Comparison of ENCODE assay signal across 8 mouse cellular contexts in genomic region chr17:48411241-48411640, GRCm38 (mm10). TPM values are rescaled to one million over a fixed set of nuclear protein-coding genes. Genes with fewer than 3 reads are reported as not detected.
A peak's percentile ranks its signal among the peaks of the same experiment; 100 is the strongest.
DNase-seq lines count a peak whose midpoint lies in the region; ATAC-seq and TF ChIP-seq lines count a peak whose summit lies in the region.

No protein-coding gene starts in this region.

- WGBS in heart, embryonic 12.5 days, result 59% methylated on average over 8 of the region's 8 CpGs
- WGBS in forebrain, embryonic 14.5 days, result 42% methylated on average over 8 of the region's 8 CpGs
- WGBS in liver, embryonic 16.5 days (ENCODE audit: insufficient replicate concordance), result 42% methylated on average over 8 of the region's 8 CpGs

- no peak for DNase-seq in heart, adult 11 months
- no peak for DNase-seq in forebrain, embryonic 14.5 days (ENCODE audit: low spot score)
- DNase-seq in retina, embryonic 14.5 days (ENCODE audit: low spot score), result no peak

- no peak for TF ChIP-seq EP300 in ES-Bruce4 (IDR thresholded peaks at IDR 0.05; ENCODE audit: insufficient read depth, low read depth, low read length)

- no peaks in the 10 kb centered on the region for H3K27me3 ChIP-seq in heart, embryonic 12.5 days (replicated peaks)
- H3K27me3 ChIP-seq in ES-Bruce4 (ENCODE audit: control insufficient read depth, insufficient read depth, low read length, poor library complexity, severe bottlenecking), result no peaks in the 10 kb centered on the region
- no peaks in the 10 kb centered on the region for H3K27me3 ChIP-seq in forebrain, embryonic 14.5 days (replicated peaks; ENCODE audit: control insufficient read depth, insufficient read depth, low read length)
- no peaks in the 10 kb centered on the region for H3K27me3 ChIP-seq in liver, embryonic 16.5 days (ENCODE audit: control insufficient read depth, insufficient read depth, low read depth, low read length)

- H3K9me3 ChIP-seq in heart, embryonic 12.5 days (replicated peaks), result no peaks in the 10 kb centered on the region
- H3K9me3 ChIP-seq in ES-Bruce4 (replicated peaks; ENCODE audit: control insufficient read depth, insufficient read depth, low read length, poor library complexity, severe bottlenecking), result no peaks in the 10 kb centered on the region
- H3K9me3 ChIP-seq in forebrain, embryonic 14.5 days (replicated peaks; ENCODE audit: control insufficient read depth, low read length), result no peaks in the 10 kb centered on the region
- no peaks in the 10 kb centered on the region for H3K9me3 ChIP-seq in liver, embryonic 16.5 days (replicated peaks; ENCODE audit: control insufficient read depth, low read length)

- H3K4me1 ChIP-seq in heart, embryonic 12.5 days (replicated peaks), result peaks cover 30% of the 10 kb centered on the region
- peaks cover 2% of the 10 kb centered on the region for H3K4me1 ChIP-seq in ES-Bruce4 (ENCODE audit: control insufficient read depth, insufficient read depth, low read length)
- peaks cover 20% of the 10 kb centered on the region for H3K4me1 ChIP-seq in forebrain, embryonic 14.5 days (ENCODE audit: control insufficient read depth, insufficient read depth, low read length)
- peaks cover 33% of the 10 kb centered on the region for H3K4me1 ChIP-seq in liver, embryonic 16.5 days (ENCODE audit: control insufficient read depth, low read depth, low read length)

- H3K4me3 ChIP-seq in heart, embryonic 12.5 days, result peak overlapping the region; percentile 82
- no peak overlapping the region for H3K4me3 ChIP-seq in ES-Bruce4 (ENCODE audit: low read depth, low read length)
- peak overlapping the region; percentile 60 for H3K4me3 ChIP-seq in forebrain, embryonic 14.5 days (ENCODE audit: low read depth, low read length)
- H3K4me3 ChIP-seq in liver, embryonic 16.5 days (ENCODE audit: low read depth, low read length), result peak overlapping the region; percentile 97

- H3K9ac ChIP-seq in heart, embryonic 12.5 days, result peak overlapping the region; percentile 83
- H3K9ac ChIP-seq in ES-Bruce4 (ENCODE audit: low read depth, poor library complexity, severe bottlenecking), result peak overlapping the region; percentile 90
- H3K9ac ChIP-seq in forebrain, embryonic 14.5 days (ENCODE audit: low read length), result peak overlapping the region; percentile 75
- H3K9ac ChIP-seq in liver, embryonic 16.5 days (ENCODE audit: low read depth, low read length), result peak overlapping the region; percentile 73

- no peak for TF ChIP-seq CTCF in ES-Bruce4 (IDR thresholded peaks at IDR 0.05; ENCODE audit: low read depth, low read length)

- no peak for ATAC-seq in heart, embryonic 12.5 days (ENCODE audit: insufficient number of reproducible peaks, low FRiP score)
- ATAC-seq in forebrain, embryonic 14.5 days, result no peak
- no peak for ATAC-seq in liver, embryonic 16.5 days (ENCODE audit: low read depth)
- ATAC-seq in megakaryocyte-erythroid progenitor cell, adult 5-6 weeks (replicated peaks; ENCODE audit: low FRiP score, low TSS enrichment, poor library complexity, severe bottlenecking), result no peak
- no peak for ATAC-seq in inflammation-experienced regulatory T-cells, adult 6 months

- peaks cover 38% of the 10 kb centered on the region for H3K36me3 ChIP-seq in heart, embryonic 12.5 days
- peaks cover 38% of the 10 kb centered on the region for H3K36me3 ChIP-seq in ES-Bruce4 (ENCODE audit: control insufficient read depth, insufficient read depth, low read length, poor library complexity, severe bottlenecking)
- H3K36me3 ChIP-seq in forebrain, embryonic 14.5 days (ENCODE audit: control insufficient read depth, insufficient read depth, low read length), result peaks cover 31% of the 10 kb centered on the region
- peaks cover 34% of the 10 kb centered on the region for H3K36me3 ChIP-seq in liver, embryonic 16.5 days (ENCODE audit: control insufficient read depth, insufficient read depth)

- no peak for TF ChIP-seq POLR2A in ES-Bruce4 (IDR thresholded peaks at IDR 0.05; ENCODE audit: insufficient read depth, low read length)

- H3K27ac ChIP-seq in heart, embryonic 12.5 days (ENCODE audit: poor library complexity, severe bottlenecking), result peak overlapping the region; percentile 99
- no peak overlapping the region for H3K27ac ChIP-seq in ES-Bruce4 (ENCODE audit: insufficient read depth, low read length)
- no peak overlapping the region for H3K27ac ChIP-seq in forebrain, embryonic 14.5 days (ENCODE audit: low read depth, low read length)
- peak overlapping the region; percentile 100; the same call in 1 of the 2 replicates for H3K27ac ChIP-seq in liver, embryonic 16.5 days (ENCODE audit: low read length)

- H3K4me2 ChIP-seq in heart, embryonic 12.5 days, result peak overlapping the region; percentile 79
- H3K4me2 ChIP-seq in forebrain, embryonic 14.5 days (ENCODE audit: low read length), result peak overlapping the region; percentile 67
- peak overlapping the region; percentile 77 for H3K4me2 ChIP-seq in liver, embryonic 16.5 days (ENCODE audit: low read depth, low read length)

RNA-seq across cellular contexts. Expression of gene Oard1, which starts 1.4 kb away (rescaled TPM):
- polyA plus RNA-seq in heart, embryonic 12.5 days (2016; fragmentation: Nextera tagmentation; extraction: Ambion mirVana), result 43.6 and 45.4 TPM in 2 replicates
- 76.1 and 87.3 TPM in 2 replicates for polyA plus RNA-seq in ES-Bruce4 (2011; ENCODE audit: insufficient read depth, insufficient read length, low read depth, missing spikeins)
- 59.2 and 73.6 TPM in 2 replicates for polyA plus RNA-seq in forebrain, embryonic 14.5 days (2014; fragmentation: Nextera tagmentation; extraction: Ambion mirVana)
- polyA plus RNA-seq in liver, embryonic 16.5 days (2015; fragmentation: Nextera tagmentation; extraction: Ambion mirVana), result 41.5 and 42.2 TPM in 2 replicates
- total RNA-seq in megakaryocyte-erythroid progenitor cell, adult 5-6 weeks (2014; fragmentation: Nextera tagmentation), result 56.0 and 61.4 TPM in 2 replicates
- total RNA-seq in megakaryocyte-erythroid progenitor cell, adult 5-6 weeks (2017), result 76.9 and 90.2 TPM in 2 replicates
- polyA plus RNA-seq in inflammation-experienced regulatory T-cells, adult 6 months (2017; shearing (Covaris generic)), result 100 to 1,000 TPM in 1 of 3 experiments, 10 to 100 TPM in 2; 85.8 to 107 (median 94.9) TPM

RNA-seq across cellular contexts. Expression of gene Nfya, which starts 1.5 kb away (rescaled TPM):
- 13.7 and 14.0 TPM in 2 replicates for polyA plus RNA-seq in heart, embryonic 12.5 days (2016; fragmentation: Nextera tagmentation; extraction: Ambion mirVana)
- polyA plus RNA-seq in ES-Bruce4 (2011; ENCODE audit: insufficient read depth, insufficient read length, low read depth, missing spikeins), result 47.2 and 60.1 TPM in 2 replicates
- polyA plus RNA-seq in forebrain, embryonic 14.5 days (2014; fragmentation: Nextera tagmentation; extraction: Ambion mirVana), result 20.7 and 23.2 TPM in 2 replicates
- polyA plus RNA-seq in liver, embryonic 16.5 days (2015; fragmentation: Nextera tagmentation; extraction: Ambion mirVana), result 6.6 and 7.0 TPM in 2 replicates
- 89.3 and 113 TPM in 2 replicates for total RNA-seq in megakaryocyte-erythroid progenitor cell, adult 5-6 weeks (2014; fragmentation: Nextera tagmentation)
- total RNA-seq in megakaryocyte-erythroid progenitor cell, adult 5-6 weeks (2017), result 32.8 and 55.7 TPM in 2 replicates
- 10 to 100 TPM in 2 of 3 experiments, 1 to 10 TPM in 1; 9.9 to 12.1 (median 11.2) TPM for polyA plus RNA-seq in inflammation-experienced regulatory T-cells, adult 6 months (2017; shearing (Covaris generic))

RNA-seq across cellular contexts. Expression of gene Apobec2, which starts 21.5 kb away (rescaled TPM):
- polyA plus RNA-seq in heart, embryonic 12.5 days (2016; fragmentation: Nextera tagmentation; extraction: Ambion mirVana), result 199 and 207 TPM in 2 replicates
- polyA plus RNA-seq in ES-Bruce4 (2011; ENCODE audit: insufficient read depth, insufficient read length, low read depth, missing spikeins), result 4.7 and 5.8 TPM in 2 replicates
- 0.24 and 0.46 TPM in 2 replicates for polyA plus RNA-seq in forebrain, embryonic 14.5 days (2014; fragmentation: Nextera tagmentation; extraction: Ambion mirVana)
- polyA plus RNA-seq in liver, embryonic 16.5 days (2015; fragmentation: Nextera tagmentation; extraction: Ambion mirVana), result 2.5 and 4.3 TPM in 2 replicates
- 1.7 TPM in 1 of 2 replicates, not detected in the other for total RNA-seq in megakaryocyte-erythroid progenitor cell, adult 5-6 weeks (2014; fragmentation: Nextera tagmentation)
- total RNA-seq in megakaryocyte-erythroid progenitor cell, adult 5-6 weeks (2017), result 0.30 TPM in 1 of 2 replicates, not detected in the other
- 1 to 10 TPM; 1.8 to 5.7 (median 2.2) TPM for polyA plus RNA-seq in inflammation-experienced regulatory T-cells, adult 6 months (2017; shearing (Covaris generic))

RNA-seq across cellular contexts. Expression of gene Tspo2, which starts 40.1 kb away (rescaled TPM):
- polyA plus RNA-seq in heart, embryonic 12.5 days (2016; fragmentation: Nextera tagmentation; extraction: Ambion mirVana), result 4.5 and 5.7 TPM in 2 replicates
- polyA plus RNA-seq in ES-Bruce4 (2011; ENCODE audit: insufficient read depth, insufficient read length, low read depth, missing spikeins), result 1.5 and 2.6 TPM in 2 replicates
- polyA plus RNA-seq in forebrain, embryonic 14.5 days (2014; fragmentation: Nextera tagmentation; extraction: Ambion mirVana), result 1.6 and 2.6 TPM in 2 replicates
- polyA plus RNA-seq in liver, embryonic 16.5 days (2015; fragmentation: Nextera tagmentation; extraction: Ambion mirVana), result 193 and 203 TPM in 2 replicates
- 192 and 203 TPM in 2 replicates for total RNA-seq in megakaryocyte-erythroid progenitor cell, adult 5-6 weeks (2014; fragmentation: Nextera tagmentation)
- total RNA-seq in megakaryocyte-erythroid progenitor cell, adult 5-6 weeks (2017), result 86.3 and 160 TPM in 2 replicates
- not detected for polyA plus RNA-seq in inflammation-experienced regulatory T-cells, adult 6 months (2017; shearing (Covaris generic))

RNA-seq across cellular contexts. Expression of gene Unc5cl, which starts 43.5 kb away (rescaled TPM):
- 0.09 and 0.36 TPM in 2 replicates for polyA plus RNA-seq in heart, embryonic 12.5 days (2016; fragmentation: Nextera tagmentation; extraction: Ambion mirVana)
- polyA plus RNA-seq in ES-Bruce4 (2011; ENCODE audit: insufficient read depth, insufficient read length, low read depth, missing spikeins), result 0.90 and 1.4 TPM in 2 replicates
- polyA plus RNA-seq in forebrain, embryonic 14.5 days (2014; fragmentation: Nextera tagmentation; extraction: Ambion mirVana), result 0.17 and 0.50 TPM in 2 replicates
- 4.2 and 4.3 TPM in 2 replicates for polyA plus RNA-seq in liver, embryonic 16.5 days (2015; fragmentation: Nextera tagmentation; extraction: Ambion mirVana)
- 4.2 and 7.1 TPM in 2 replicates for total RNA-seq in megakaryocyte-erythroid progenitor cell, adult 5-6 weeks (2014; fragmentation: Nextera tagmentation)
- 5.1 and 5.7 TPM in 2 replicates for total RNA-seq in megakaryocyte-erythroid progenitor cell, adult 5-6 weeks (2017)
- polyA plus RNA-seq in inflammation-experienced regulatory T-cells, adult 6 months (2017; shearing (Covaris generic)), result 10 to 100 TPM; 16.0 to 23.9 (median 16.7) TPM

Comparison
In these comparisons a context has a peak if more than half of its experiments do, and no peak if none do; other contexts are left out.
1. H3K27ac ChIP-seq: peak in heart, embryonic 12.5 days (single experiment) and liver, embryonic 16.5 days (single experiment); none in ES-Bruce4 (single experiment) and forebrain, embryonic 14.5 days (single experiment).
2. RNA of gene Apobec2, which starts 21.5 kb away (polyA plus RNA-seq): 199 to 207 TPM in heart, embryonic 12.5 days; 4.7 to 5.8 TPM in ES-Bruce4, 2.5 to 4.3 TPM in liver, embryonic 16.5 days, 1.8 to 5.7 TPM in inflammation-experienced regulatory T-cells, adult 6 months and 0.24 to 0.46 TPM in forebrain, embryonic 14.5 days; every median in the first group is over 10 times any median in the second.
3. Peak in every context shown above with its lines, with median percentiles within 50 percentile points of each other: H3K4me2 ChIP-seq and H3K9ac ChIP-seq.